Mouse (Mus musculus): ENCODE results near the gene Mmp15. TPM values are rescaled to one million over a fixed set of nuclear protein-coding genes. Genes with fewer than 3 reads are reported as not detected.

Mmp15 gene
- total RNA-seq, 2 experiments from 2014 or later = 6.3 to 10.4 TPM

Other genes starting within 250 kb of the Mmp15 start
- gene Kifc3, start 149.5 kb upstream of the Mmp15 start, total RNA-seq (2021) = 100 to 1,000 TPM; 110 to 163 TPM
- under 1 TPM; 0.23 to 0.86 TPM for gene Cngb1, start 45.7 kb upstream of the Mmp15 start, total RNA-seq (2021)
- under 1 TPM in 1 of 2 experiments, not detected in 1; 0.82 TPM for gene Tepp, start 41.7 kb upstream of the Mmp15 start, total RNA-seq (2021)
- 10 to 100 TPM in 1 of 2 experiments, 1 to 10 TPM in 1; 9.2 to 10.8 TPM for gene Zfp319, start 20.3 kb upstream of the Mmp15 start, total RNA-seq (2021)
- gene Usb1, start 20.0 kb upstream of the Mmp15 start, total RNA-seq (2021) = 10 to 100 TPM; 18.4 to 18.8 TPM
- 10 to 100 TPM; 33.1 to 44.8 TPM for gene Cfap20, start 82.6 kb downstream of the Mmp15 start, total RNA-seq (2021)
- 10 to 100 TPM; 74.0 to 87.9 TPM for gene Csnk2a2, start 137.8 kb downstream of the Mmp15 start, total RNA-seq (2021)
- under 1 TPM in 1 of 2 experiments, not detected in 1; 0.86 TPM for gene Ccdc113, start 181.8 kb downstream of the Mmp15 start, total RNA-seq (2021)
- gene Prss54, start 224.1 kb downstream of the Mmp15 start, total RNA-seq (2021) = not detected